Mouse (Mus musculus) urinary bladder, adult 2 months (tissue): ENCODE data around the gene Npepps. TPM values are rescaled to one million over a fixed set of nuclear protein-coding genes. Genes with fewer than 3 reads are reported as not detected.
"Not testable (repeated sequence)": the region's sequence is repeated elsewhere in the genome, so short reads cannot be mapped to it uniquely, and the experiment has no call there.

Experiments
- DNase-seq: peaks from one replicate; pipeline ENCODE4 v3.0.0; 2022; ENCODE audit warnings: low spot score
- polyA plus RNA-seq: library from polyadenylated mRNA; depleted of rRNA; stranded (reverse); fragments of >200 nt; gene quantifications from 2 replicates; pipeline ENCODE4 v1.2.3, GENCODE M21; 2012

Npepps gene
- polyA plus RNA-seq, 1 experiment: 51.6 TPM

DNA sequence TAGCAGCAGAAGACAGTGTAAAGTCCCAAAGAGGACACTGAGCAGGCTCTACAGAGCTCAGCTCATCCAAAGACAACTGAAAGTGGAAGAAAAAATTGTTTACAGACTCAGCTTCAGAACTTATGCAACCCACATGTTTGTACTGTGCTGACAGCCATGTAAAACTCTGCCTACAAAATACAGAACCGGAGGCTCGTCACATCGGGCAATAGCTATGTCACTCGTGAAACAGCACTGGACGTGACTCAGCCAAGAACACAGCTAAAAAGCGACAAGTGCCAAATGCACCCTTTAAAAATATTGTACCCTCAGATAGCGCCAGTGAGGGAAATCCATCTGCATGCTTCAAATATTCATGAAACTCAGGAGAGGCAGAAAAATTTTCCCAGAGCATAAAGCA lies 39.1 kb downstream of the Npepps start:
- no peak for DNase-seq

DNA sequence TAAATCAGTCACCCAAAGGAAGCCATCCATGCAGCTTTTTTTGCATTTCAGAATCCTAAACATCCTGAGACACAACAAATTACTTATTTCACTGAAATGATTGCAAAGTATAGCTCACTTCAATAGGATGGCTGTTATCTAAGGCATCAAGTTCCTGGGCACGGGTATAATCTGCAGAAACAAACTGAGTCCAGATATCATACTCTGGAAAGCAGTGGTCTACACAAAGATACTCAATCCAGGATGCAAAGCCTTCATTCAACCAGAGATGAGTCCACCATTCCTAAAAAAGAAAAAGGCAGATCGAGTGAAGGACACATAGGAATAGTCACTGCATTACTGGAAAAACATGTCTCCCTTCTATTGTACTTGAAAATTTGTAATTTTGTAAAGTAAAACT lies 42.5 kb downstream of the Npepps start:
- no peak for DNase-seq

DNA sequence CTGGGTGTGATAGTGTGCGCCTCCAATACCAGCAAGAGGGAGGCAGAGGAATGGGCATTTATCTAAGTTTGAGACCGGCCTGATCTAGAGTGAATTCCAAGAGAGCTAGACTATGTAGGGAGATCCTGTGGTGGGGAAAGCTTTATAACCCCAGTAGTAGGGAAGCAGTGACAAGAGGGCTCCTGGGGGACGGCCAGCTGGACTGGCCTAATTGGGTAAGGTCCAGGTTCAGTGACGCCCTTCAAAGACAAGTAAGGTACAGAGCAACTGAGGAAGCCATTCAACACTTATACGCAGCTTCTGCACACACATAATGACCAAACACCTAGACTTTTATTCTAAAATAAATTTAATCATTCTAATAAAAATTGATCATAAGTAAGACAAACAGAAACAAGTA lies 48.0 kb downstream of the Npepps start:
- DNase-seq: no peak

DNA sequence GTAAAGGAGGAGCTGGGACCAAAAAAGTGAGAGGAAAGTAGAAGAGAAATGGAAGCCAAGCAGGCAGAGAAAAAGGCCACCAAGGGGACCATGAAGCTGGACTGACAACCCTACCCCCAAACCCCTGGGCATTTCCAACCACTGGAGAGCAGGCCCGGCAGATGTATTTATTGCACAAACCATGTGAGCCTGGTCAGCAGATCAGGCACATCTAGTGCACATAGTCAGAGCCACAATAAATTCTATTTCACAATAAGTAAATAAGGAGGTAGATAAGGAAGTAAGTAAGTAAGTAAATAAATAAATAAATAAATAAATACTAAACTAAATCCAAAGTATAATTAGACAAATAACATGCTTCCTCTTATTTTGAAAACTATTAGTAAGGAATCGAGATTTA lies 51.0 kb downstream of the Npepps start:
- no peak for DNase-seq

DNA sequence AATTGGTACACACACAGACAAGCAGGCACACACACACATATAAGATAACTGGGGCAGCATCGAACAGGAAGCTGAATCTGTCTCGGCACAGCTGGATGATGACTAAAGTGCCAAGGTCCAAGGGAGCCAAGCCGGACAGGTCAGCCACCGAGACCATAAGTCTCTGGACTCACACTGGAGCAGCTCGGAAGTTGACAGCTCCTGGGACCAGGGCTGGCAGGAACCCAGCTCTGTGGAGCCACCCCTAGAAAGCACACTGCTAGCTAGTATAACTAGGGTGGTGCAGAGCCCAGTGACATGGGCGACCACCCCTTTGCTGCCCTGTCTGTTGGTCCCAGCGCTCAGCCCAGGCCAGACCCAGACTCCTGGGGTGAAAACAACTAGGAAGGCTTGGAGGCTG lies 51.5 kb downstream of the Npepps start:
- DNase-seq: no peak

DNA sequence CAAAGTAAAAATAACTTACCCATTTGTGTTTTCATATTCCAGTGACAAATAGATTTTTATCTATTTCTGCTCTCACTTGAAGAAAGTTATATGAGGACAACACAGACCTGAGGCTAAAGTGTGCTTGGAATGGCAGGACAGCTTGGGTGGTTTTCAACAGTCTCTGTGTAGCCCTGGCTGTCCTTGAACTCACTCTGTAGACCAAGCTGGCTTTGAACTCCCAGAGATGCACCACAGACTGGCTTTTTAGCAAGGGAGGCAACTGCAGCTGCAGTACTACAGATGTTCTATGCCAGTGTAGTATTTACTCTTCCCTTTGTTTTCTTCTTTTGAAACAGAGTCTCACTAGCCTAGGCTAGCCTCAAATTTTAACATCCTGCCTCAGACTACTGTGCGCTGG lies 54.3 kb downstream of the Npepps start:
- DNase-seq: no peak

DNA sequence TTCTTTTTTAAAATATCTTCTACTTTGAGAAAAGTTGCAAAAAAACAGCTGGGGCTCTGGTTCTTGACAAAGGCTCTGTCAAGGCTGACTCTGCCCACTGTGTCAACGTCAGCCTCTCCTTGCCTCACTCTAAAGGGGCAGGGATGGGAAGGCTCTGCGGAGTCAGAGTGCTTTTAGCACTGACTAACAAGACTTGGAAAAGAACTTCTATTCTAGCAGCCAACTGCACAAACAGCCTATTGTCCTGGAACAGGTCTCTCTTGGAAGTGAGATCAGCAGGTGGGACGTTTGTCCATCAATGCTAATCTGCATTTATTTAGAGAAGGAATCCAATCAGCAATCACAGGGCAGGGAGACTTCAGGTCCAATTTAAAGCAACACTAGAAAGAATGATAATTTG lies 57.0 kb downstream of the Npepps start:
- no peak for DNase-seq

DNA sequence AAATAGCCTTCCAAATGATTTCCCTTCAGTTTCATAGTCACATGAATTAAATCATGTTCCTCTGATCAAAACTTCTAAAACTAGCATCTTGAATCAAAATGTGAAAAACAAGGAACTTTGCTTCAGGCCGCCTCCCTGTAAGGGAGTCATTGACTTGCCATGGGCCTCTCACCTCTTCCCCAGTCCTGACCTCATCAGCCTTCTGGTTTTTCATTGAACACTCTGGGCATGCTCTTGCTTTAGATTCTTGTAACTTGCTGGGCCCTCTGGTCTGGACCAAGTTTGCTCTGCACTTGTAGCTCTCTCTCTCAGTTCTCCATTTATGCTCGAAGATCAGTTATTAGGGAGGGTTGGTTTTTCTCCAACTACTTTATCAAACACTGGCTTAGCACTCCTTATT lies 58.8 kb downstream of the Npepps start:
- DNase-seq: no peak

DNA sequence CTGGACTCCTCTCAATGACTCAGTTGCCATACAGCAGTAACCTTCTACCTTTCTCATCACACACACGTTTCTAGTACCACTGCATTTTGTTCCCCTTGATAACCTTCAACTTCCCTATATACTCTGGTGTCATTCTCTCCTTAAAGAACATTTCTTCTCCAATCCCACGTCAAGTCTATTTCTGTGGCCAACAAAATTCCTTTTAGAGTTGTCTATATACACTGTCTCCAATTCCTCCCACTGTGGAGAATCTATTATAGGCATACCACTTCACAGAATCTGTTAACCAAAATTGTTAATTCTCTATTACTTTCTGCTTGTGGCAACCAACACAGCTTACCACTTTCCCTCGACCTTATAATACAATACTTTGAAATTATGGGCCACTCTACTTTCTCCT lies 60.2 kb downstream of the Npepps start:
- no peak for DNase-seq

DNA sequence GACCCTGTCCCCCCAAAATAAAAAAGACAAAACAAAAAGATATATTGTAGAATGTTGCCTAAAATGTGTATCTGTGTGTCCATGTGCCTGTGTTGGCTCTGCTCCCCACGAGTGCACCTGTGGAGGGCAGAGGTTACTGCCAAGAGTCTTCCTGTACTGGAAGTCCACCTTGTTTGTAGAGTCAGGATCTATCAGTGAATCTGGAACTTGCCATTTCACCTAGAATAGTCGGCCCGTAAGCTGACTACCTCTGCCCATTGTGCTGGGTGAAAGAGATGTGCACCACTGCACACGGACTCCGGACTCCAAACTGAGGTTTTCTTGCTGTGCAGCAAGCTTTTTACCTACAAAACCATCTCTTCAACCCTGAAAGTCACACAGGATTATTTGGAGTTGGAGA lies 66.0 kb downstream of the Npepps start:
- DNase-seq: no peak

DNA sequence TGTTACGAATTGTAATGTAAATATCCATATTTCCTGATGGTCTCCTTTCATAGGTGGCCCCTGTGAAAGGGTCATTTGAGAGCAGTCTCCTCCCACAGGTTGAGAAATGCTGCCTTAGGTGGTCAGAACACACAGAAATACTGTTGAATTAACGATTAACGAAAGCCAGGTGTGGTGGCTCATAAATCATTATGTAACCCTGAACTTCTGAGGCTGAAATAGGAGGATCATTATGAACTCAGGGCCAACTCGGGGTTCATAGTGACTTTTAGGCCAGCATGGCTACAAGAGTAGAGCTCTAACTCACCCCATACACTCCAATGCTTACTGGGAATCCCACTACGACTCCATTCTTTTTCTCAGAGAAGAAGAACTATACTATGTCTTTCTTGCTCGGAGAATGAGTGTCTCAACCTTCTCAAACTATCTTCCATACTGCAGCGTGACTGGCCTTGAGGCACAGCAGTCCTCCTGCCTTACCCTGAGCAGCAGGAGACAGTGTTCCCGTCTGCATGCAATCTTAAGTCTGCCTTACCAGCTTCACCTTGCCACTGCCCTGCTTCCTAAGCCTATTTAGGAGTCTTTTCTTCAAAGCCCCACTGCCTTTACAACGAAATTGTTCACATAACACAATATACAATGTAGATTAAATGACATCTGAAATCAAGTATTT lies 69.6 kb downstream of the Npepps start:
- no peak for DNase-seq

DNA sequence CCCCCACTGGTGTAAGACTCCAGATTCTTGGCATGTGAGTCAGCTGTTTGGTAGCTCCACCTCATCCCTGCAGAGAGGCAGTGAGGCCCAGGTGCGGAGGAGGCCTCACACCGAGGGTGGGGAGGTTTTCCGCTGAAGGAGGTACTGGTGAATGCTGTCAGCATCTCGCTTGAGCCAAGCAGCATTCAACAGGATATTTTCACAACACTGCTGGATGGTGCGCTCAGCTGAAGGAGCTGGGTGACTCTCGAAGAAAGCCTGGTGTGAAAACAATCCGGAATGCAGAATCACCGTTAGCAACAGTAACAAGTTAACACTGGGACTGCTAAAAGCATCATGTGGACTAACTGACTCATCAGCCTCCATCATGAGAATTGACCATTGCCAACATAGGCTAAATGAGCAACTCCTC lies 73.4 kb downstream of the Npepps start:
- no peak for DNase-seq

DNA sequence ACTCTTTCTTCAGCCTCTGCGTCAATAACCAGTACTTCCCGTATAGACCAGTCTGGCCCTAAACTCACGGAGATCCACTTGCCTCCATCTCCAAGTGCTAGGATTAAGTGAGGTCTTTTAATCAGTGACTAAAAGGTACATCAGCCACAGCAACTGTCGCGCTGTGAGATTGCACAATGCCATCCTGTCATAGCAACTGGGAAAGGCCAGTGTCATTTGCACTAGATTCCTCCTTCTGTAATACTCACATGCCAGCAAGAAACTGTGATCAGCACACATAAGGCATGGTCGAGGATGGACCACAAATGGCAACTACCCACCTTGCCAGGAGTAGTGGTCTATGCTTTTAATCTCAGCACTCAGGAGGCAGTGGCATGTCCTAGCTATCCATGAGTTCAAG lies 80.9 kb downstream of the Npepps start:
- no peak for DNase-seq

DNA sequence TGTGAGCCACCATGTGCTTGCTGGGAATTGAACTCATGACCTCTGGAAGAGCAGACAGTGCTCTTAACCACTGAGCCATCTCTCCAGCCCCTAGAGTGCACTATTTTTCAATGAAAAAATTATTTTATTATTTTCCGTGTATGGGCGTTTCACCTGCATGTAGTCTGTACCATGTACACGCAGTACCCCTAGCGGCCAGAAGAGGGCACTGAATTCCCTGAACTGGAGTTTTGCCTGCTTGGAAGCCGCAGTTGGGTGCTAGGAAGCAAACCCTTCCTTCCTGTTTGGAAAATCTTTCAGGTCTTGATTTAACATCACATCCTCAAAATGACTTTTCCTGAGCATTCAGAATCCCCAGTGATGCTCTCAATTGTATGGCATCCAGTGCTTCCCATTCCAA lies 81.8 kb downstream of the Npepps start:
- DNase-seq: no peak

DNA sequence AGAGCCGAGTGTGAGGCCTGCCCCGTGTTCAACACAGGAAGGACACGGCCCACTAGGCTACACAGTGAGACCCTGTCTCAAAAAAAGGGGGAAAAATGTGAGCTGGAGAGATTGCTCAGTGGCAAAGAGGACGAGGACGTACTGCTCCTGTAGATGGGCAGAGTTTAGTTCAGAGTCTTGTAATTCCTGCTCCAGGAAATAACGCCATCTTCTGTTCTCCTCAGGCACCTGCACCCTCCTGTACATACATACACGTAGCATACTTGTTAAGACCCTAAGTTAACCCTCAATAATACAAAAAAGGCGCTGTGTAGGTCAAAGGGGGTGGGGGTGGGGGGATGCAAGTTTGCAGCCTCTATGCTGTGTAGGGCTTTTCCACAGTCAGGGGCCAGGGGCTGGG lies 83.4 kb downstream of the Npepps start:
- DNase-seq: no peak

DNA sequence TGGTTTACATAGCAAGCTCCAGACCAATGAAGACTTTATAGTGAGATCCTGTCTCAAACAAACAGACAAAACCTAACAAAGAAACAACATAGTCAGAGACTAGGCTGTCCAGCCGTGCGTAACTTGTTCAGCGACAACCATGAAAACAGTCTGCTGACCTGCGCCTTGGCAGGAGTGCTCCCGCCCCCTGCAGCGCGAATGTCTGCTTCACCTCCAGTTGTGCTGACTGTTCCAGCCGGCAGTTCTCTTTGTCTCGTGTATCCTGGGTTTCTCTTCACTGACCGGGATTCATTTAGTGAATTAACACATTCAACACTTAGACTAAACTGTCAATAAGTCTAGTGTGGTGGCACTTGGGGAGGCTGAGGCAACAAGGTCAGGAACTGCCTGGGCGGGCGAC lies 83.9 kb downstream of the Npepps start:
- DNase-seq: no peak

DNA sequence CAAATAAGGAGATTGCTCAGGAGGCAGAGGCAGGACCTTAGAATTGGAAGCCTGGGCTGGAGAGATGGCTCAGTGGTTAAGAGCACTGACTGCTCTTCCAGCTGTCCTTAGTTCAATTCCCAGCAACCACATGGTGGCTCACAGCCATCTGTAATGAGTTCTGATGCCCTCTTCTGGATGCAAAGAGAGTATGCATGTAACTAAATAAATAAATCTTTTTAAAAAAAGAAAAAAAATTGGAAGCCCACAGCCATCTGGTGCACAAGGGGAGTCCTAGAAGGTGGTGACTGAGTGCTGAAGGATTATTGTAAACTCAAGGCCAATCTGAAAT lies 87.9 kb downstream of the Npepps start:
- no peak for DNase-seq

DNA sequence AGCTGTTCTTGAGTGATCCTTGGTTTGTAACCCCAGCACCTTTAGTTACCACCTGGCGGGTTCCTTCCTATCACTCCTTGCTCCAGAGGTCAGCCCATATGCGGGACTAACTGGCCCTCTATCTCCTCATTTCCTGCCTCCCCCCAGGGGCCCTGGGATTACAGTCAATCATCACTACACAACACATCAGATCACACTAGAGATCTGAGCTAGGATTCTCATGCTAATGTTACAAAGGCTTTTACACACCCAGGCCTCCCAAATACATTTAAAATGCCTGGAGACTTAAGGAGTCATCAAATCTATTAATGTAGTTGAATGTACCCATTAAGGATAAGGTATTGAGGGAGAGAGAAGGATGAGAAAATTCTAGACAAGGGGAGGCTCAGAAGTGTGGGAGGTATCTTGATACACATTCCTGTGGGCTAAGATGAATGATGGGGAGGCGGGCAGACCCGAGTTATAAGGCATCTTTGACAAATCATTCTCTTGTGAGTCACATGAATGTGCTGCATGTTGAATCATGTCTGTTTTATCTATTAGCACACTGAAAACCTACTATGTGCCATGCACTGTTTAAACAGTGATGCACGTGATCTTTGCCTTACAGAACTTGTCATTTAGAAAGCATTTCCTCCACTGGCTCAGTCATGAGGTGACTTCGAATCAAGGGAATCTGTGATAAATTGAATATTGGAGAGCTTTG lies 88.4 kb downstream of the Npepps start:
- no peak for DNase-seq

DNA sequence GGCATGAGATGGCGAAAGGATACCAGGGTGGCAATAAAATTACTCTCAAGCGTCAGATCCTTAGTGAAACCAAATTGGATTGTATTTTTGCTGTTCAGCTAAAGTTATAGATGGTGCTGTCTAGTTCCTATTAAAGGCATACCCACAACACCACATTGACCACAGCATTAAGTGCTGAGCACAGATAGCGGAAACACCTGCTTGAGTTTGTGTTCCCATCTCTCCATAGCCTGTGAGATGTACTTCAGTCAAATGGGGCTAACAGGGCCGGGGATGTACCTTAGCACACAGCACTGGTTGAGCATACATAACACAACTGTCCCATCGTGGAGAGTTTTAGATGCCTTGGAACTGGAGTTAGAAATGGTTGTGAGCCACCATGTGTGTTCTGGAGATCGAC lies 89.4 kb downstream of the Npepps start:
- no peak for DNase-seq

DNA sequence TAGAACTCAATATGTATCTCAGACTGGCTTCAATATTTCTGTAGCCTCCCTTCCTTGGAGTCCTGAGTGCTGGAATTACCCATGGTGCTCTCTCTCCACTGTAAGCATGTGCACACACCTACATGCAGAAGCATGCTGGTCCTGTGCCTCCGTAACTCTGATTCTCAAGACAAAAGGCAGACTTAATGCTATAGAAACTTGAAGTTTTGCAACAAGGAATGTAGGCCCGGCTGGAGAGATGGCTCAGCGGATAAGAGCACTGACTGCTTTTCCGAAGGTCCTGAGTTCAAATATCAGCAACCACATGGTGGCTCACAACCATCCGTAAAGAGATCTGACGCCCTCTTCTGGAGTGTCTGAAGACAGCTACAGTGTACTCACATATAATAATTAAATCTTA lies 90.8 kb downstream of the Npepps start:
- not testable (repeated sequence) for DNase-seq

DNA sequence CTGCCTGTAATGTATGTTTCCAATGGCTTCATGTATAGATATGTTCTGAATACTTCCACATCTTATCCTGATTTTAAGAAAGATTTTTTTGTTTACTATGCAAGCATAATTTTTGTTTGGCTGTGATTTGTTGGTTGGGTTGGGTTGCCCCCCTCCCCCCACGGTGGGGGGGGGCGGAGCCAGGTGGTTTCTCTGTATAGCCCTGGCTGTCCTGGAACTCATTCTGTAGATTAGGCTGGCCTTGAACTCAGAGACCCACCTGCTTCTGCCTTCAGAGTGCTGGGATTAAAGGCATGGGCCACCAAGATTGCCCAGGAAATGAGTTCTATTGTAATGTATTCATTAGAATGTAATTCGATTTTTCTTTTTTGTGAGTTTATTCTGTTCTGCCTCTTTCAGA lies 91.2 kb downstream of the Npepps start:
- DNase-seq: no peak

DNA sequence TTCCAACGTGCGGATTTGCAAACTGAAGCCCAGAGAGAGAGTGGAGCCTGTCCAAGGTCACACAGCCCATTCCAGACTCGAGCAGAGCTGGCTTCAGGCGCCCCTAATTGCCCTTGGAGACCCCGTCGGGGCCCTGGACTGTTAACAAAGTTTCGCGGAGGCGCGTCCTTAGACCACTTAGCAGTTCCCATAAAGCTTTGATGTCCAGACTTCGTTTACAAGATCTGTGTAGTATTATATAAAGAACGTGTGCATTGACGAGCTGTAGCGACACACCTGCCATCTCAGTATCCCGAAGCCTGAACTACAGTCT lies 91.8 kb downstream of the Npepps start:
- no peak for DNase-seq

DNA sequence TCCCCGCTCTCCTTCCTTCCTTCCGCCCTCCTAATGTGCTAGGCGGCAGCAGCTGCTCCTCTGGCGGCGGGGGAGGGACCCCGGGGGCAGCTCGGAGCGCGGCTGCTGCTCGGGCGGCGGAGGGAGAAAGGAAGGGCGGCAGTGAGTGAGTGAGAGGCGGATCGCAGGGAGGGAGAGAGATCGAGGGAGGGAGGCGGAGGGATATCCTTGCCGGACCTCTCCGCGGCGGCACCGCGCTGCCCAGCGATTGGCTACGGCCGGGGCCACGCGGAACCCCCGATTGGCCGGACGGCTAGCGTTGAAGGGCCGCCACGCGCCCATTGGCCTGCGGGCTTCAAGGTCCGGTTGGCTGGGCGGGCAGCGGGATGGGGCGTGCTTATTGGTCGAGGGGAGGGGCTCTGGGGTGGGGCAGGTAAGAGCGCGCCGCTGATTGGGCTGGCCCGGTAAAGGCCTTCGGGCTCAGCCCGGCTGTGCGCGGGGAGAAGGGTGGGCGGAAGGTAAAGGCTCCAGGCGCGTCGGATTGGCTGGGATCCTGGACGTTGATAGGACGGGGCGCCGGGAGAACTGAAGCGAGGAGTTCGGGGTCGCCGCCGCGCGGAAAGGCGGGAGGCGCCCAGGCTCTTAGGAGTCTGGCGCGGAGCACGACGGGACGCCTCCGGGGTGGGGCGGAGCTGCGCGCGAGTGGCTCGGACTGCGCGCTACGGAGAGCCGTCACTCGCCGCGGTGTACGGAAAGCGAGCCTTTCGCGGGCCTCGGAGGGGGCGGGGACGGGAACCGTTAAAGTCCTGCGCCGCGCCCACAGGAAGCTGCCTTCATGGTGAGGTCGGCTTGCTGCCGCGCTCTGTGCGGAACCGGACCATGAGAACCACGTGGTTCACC lies 92.4 kb downstream of the Npepps start, which contains the start of gene Kpnb1:
Gene Kpnb1, minus strand, starts transcription at position 118 of the 879 bp plus-strand sequence.
- peak; percentile 99 for DNase-seq
